Mouse (Mus musculus): ENCODE measurements around the gene Ptprcap. TPM values are rescaled to one million over a fixed set of nuclear protein-coding genes. Genes with fewer than 3 reads are reported as not detected.

Ptprcap gene
- polyA plus RNA-seq, 1 experiment from 2014 or later = 1.1 TPM

DNA sequence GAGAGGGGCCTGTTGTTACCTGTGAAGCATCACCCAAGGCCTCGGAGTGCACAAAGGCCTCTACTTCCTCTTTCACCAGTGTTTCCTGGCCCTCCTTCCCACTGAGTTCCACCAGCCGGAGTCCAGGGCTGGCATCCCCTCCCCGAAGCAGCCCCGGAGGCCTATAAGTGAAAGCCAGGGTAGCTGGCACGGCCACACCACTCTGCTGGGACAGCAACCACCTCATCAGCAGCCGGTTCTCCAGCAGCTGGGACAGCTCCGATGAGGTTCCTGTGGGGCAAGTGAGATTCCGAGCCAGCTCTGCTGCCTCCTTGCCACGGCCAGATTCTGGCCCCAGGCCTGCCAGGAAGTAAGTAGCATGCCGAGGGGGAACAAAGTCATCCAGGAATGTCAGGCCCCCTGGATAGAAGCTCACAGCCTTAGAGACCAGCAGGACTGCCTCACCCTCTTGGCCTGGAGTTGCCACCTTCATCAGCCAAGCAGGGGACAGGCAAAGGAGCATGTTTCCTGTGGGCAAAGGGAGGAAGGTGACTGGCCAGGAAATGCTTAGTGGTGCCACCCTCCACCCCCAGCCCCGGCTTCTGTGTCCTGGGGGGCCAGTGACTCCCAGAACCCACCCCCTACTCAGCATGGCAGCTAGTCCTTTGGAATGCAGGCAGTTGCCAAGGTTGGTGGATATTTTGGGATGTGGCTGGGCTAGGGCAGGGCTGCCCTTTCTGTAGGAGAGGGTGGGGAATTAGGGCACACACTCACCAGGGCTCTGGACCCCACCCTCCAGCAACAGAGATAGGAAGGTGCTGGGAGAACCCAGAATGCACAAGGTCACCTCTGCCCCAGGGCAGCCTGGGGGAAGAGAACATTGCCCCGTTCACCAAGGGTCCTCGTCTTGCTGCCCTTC lies 18.2 kb downstream of the Ptprcap start:
- H3K9me3 ChIP-seq (ENCODE audit: low read length) = no peaks in the 10 kb centered on the region
- no peaks in the 10 kb centered on the region for H3K36me3 ChIP-seq (ENCODE audit: insufficient read depth, low read length)
- H3K9ac ChIP-seq (replicated peaks; ENCODE audit: low read length) = peak overlapping the region; percentile 29; the same call in 1 of the 2 replicates
- H3K4me2 ChIP-seq (replicated peaks; ENCODE audit: low read depth, low read length) = no peak overlapping the region
- no peak for ATAC-seq (ENCODE audit: low FRiP score, low TSS enrichment)
- no peak overlapping the region for H3K4me3 ChIP-seq (ENCODE audit: low read length)
- no peaks in the 10 kb centered on the region for H3K27me3 ChIP-seq (ENCODE audit: insufficient read depth, low read length)
- peaks cover 40% of the 10 kb centered on the region for H3K4me1 ChIP-seq (ENCODE audit: insufficient read depth, low read length)
- 59% methylated on average over 13 of the region's 13 CpGs for WGBS
- H3K27ac ChIP-seq (ENCODE audit: low read length) = no peak overlapping the region

- no peak overlapping the region for H3K27ac ChIP-seq (ENCODE audit: low read length)
- no peak for ATAC-seq (ENCODE audit: low FRiP score, low TSS enrichment)
- WGBS = 57% methylated on average over 11 of the region's 11 CpGs
- H3K4me2 ChIP-seq (replicated peaks; ENCODE audit: low read depth, low read length) = no peak overlapping the region
- H3K9ac ChIP-seq (replicated peaks; ENCODE audit: low read length) = peak overlapping the region; percentile 32; the same call in 1 of the 2 replicates
- H3K4me1 ChIP-seq (ENCODE audit: insufficient read depth, low read length) = peaks cover 40% of the 10 kb centered on the region
- no peak overlapping the region for H3K4me3 ChIP-seq (ENCODE audit: low read length)
- no peaks in the 10 kb centered on the region for H3K27me3 ChIP-seq (ENCODE audit: insufficient read depth, low read length)
- H3K36me3 ChIP-seq (ENCODE audit: insufficient read depth, low read length) = no peaks in the 10 kb centered on the region
- no peaks in the 10 kb centered on the region for H3K9me3 ChIP-seq (ENCODE audit: low read length)
These were observed 19.5 kb downstream of the Ptprcap start for GRCm38 (mm10) chr19:4172925-4173324.

DNA sequence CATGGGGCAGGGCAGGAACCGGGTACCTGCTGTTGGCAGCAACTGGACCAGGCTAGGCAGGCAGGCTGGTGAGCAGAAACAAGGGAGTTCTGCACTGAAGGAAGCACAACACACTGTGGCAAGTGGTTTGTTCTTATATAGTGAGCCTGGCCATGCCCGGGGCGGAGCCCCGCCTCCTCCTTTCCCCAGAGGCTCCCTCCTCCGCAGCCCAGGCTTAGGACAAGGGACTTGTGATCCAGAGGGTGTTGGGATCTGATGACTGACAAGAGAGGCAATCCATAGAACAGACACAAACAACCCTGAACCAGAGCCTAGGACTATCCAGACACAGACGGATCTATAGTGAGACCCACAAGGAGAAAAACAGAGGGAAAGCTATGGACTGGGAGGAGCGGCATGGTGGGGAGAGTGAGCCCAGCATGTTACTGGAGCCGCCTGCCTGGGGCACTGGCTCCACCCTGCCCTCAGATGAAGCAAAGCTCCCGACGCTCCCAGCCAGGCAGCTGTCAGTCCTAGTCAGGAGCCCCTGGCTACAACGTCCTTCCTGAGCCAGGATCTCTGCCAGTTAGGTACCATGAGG lies 22.1 kb downstream of the Ptprcap start, which contains the start of gene Carns1:
Gene Carns1, minus strand, starts transcription at position 112 of the 580 bp plus-strand sequence.
- no peak within 1 kb of the TSS for H3K27ac ChIP-seq (ENCODE audit: low read length)
- peaks cover 31% of the 10 kb centered on the region for H3K4me1 ChIP-seq (ENCODE audit: insufficient read depth, low read length)
- peak; percentile 66; the same call in 1 of the 2 replicates for ATAC-seq (ENCODE audit: low FRiP score, low TSS enrichment)
- peak within 1 kb of the TSS; percentile 49 for H3K9ac ChIP-seq (replicated peaks; ENCODE audit: low read length)
- no peaks in the 10 kb centered on the region for H3K27me3 ChIP-seq (ENCODE audit: insufficient read depth, low read length)
- WGBS = 2% methylated on average over 11 of the region's 11 CpGs
- no peaks in the 10 kb centered on the region for H3K36me3 ChIP-seq (ENCODE audit: insufficient read depth, low read length)
- H3K4me2 ChIP-seq (replicated peaks; ENCODE audit: low read depth, low read length) = peak within 1 kb of the TSS; percentile 53
- peak within 1 kb of the TSS; percentile 22 for H3K4me3 ChIP-seq (ENCODE audit: low read length)
- no peaks in the 10 kb centered on the region for H3K9me3 ChIP-seq (ENCODE audit: low read length)

DNA sequence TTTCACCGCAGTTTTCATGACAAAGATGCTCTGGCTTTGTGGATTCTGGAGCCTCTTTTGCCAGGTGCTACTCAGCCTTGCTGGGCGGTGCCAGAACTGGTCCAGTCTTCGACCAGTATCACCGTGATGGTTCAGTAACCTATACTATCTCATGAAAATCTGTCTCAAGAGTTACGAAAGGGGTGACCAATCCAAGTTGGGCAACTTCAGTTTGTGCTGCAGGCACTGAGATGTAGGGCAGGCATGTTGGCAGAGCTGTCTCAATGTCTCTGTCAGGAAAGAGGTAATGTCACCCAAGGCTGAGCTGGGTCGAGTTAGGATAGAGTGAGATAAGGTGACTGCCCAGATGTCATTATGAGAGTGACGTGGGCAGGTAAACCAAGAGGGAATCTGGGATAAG lies 27.0 kb downstream of the Ptprcap start:
- H3K9me3 ChIP-seq (ENCODE audit: low read length) = no peaks in the 10 kb centered on the region
- H3K4me3 ChIP-seq (ENCODE audit: low read length) = no peak overlapping the region
- no peak overlapping the region for H3K9ac ChIP-seq (replicated peaks; ENCODE audit: low read length)
- no peak overlapping the region for H3K27ac ChIP-seq (ENCODE audit: low read length)
- H3K36me3 ChIP-seq (ENCODE audit: insufficient read depth, low read length) = no peaks in the 10 kb centered on the region
- no peak for ATAC-seq (ENCODE audit: low FRiP score, low TSS enrichment)
- H3K4me1 ChIP-seq (ENCODE audit: insufficient read depth, low read length) = peaks cover 25% of the 10 kb centered on the region
- no peaks in the 10 kb centered on the region for H3K27me3 ChIP-seq (ENCODE audit: insufficient read depth, low read length)
- no peak overlapping the region for H3K4me2 ChIP-seq (replicated peaks; ENCODE audit: low read depth, low read length)
- 87% methylated on average over 7 of the region's 7 CpGs for WGBS

- no peak overlapping the region for H3K27ac ChIP-seq (ENCODE audit: low read length)
- H3K4me1 ChIP-seq (ENCODE audit: insufficient read depth, low read length) = peaks cover 22% of the 10 kb centered on the region
- ATAC-seq (ENCODE audit: low FRiP score, low TSS enrichment) = no peak
- H3K36me3 ChIP-seq (ENCODE audit: insufficient read depth, low read length) = no peaks in the 10 kb centered on the region
- H3K9me3 ChIP-seq (ENCODE audit: low read length) = no peaks in the 10 kb centered on the region
- no peak overlapping the region for H3K4me2 ChIP-seq (replicated peaks; ENCODE audit: low read depth, low read length)
- H3K4me3 ChIP-seq (ENCODE audit: low read length) = no peak overlapping the region
- WGBS = 40% methylated on average over 3 of the region's 3 CpGs
- H3K9ac ChIP-seq (replicated peaks; ENCODE audit: low read length) = no peak overlapping the region
- no peaks in the 10 kb centered on the region for H3K27me3 ChIP-seq (ENCODE audit: insufficient read depth, low read length)
These were observed 28.5 kb downstream of the Ptprcap start for GRCm38 (mm10) chr19:4181892-4182291.

DNA sequence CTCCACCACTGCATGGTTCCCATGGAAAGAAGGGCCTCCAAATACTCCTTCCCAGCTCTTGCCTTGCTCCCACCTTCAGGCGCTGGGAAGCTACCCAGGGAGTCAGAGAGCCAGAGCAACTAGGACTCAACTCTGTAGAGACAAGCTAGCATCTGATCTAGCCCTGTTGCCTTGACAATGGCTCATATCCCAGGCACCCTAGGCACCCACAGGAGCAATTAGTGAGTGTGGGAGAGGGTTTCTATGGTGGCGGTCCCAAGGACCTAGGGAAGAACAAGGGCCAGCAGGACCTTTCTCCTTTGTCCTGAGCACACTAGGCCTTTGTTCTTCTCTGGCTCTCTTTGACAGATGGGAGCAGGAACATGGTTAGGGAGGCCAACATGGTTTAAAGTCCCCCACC lies 30.3 kb downstream of the Ptprcap start:
- no peaks in the 10 kb centered on the region for H3K27me3 ChIP-seq (ENCODE audit: insufficient read depth, low read length)
- ATAC-seq (ENCODE audit: low FRiP score, low TSS enrichment) = no peak
- no peak overlapping the region for H3K4me2 ChIP-seq (replicated peaks; ENCODE audit: low read depth, low read length)
- H3K27ac ChIP-seq (ENCODE audit: low read length) = no peak overlapping the region
- H3K36me3 ChIP-seq (ENCODE audit: insufficient read depth, low read length) = no peaks in the 10 kb centered on the region
- H3K4me1 ChIP-seq (ENCODE audit: insufficient read depth, low read length) = peaks cover 22% of the 10 kb centered on the region
- H3K9ac ChIP-seq (replicated peaks; ENCODE audit: low read length) = no peak overlapping the region
- WGBS = 93% methylated on average over 2 of the region's 2 CpGs
- no peak overlapping the region for H3K4me3 ChIP-seq (ENCODE audit: low read length)
- H3K9me3 ChIP-seq (ENCODE audit: low read length) = no peaks in the 10 kb centered on the region

- Histone ChIP-seq H3K4me3 (ENCODE audit: low read length) (no peak overlapping the region), H3K9ac (replicated peaks; ENCODE audit: low read length) (peak overlapping the region; percentile 23; the same call in 1 of the 2 replicates), H3K27me3 (ENCODE audit: insufficient read depth, low read length) (no peaks in the 10 kb centered on the region), H3K9me3 (ENCODE audit: low read length) (no peaks in the 10 kb centered on the region), H3K36me3 (ENCODE audit: insufficient read depth, low read length) (no peaks in the 10 kb centered on the region), H3K4me1 (ENCODE audit: insufficient read depth, low read length) (peaks cover 22% of the 10 kb centered on the region), H3K4me2 (replicated peaks; ENCODE audit: low read depth, low read length) (0 out of 2 replicates have a peak overlapping the region, but pooled peaks have one; percentile 16), H3K27ac (ENCODE audit: low read length) (peak overlapping the region; percentile 55)
- peak; percentile 39 for ATAC-seq (ENCODE audit: low FRiP score, low TSS enrichment)
- 47% methylated on average over 15 of the region's 15 CpGs for WGBS
These were observed 31.9 kb downstream of the Ptprcap start for GRCm38 (mm10) chr19:4184976-4185975.

DNA sequence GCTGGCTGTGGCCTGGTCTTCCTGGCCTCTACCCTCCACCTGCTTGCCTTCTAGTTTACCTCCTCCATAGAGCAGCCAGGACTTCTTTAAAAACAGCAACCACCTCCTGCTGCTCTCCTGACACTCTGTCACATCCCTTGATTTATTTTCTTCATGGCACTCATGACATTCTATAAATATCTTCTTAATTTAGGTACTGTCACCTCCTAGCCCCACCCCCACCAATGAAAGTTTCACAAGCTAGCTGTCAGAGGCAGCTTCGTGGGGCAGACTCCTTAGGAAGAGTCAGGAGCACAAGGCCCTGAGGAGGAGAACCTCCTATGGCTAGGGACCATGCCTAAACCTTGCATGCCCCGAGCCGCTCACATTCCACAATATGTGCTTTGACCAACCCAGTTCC lies 33.9 kb downstream of the Ptprcap start:
- no peak for ATAC-seq (ENCODE audit: low FRiP score, low TSS enrichment)
- no peaks in the 10 kb centered on the region for H3K27me3 ChIP-seq (ENCODE audit: insufficient read depth, low read length)
- H3K9ac ChIP-seq (replicated peaks; ENCODE audit: low read length) = no peak overlapping the region
- no peaks in the 10 kb centered on the region for H3K9me3 ChIP-seq (ENCODE audit: low read length)
- H3K27ac ChIP-seq (ENCODE audit: low read length) = no peak overlapping the region
- H3K4me3 ChIP-seq (ENCODE audit: low read length) = no peak overlapping the region
- no peaks in the 10 kb centered on the region for H3K36me3 ChIP-seq (ENCODE audit: insufficient read depth, low read length)
- no peak overlapping the region for H3K4me2 ChIP-seq (replicated peaks; ENCODE audit: low read depth, low read length)
- peaks cover 27% of the 10 kb centered on the region for H3K4me1 ChIP-seq (ENCODE audit: insufficient read depth, low read length)
- 53% methylated on average over 3 of the region's 3 CpGs for WGBS

- no peaks in the 10 kb centered on the region for H3K27me3 ChIP-seq (ENCODE audit: insufficient read depth, low read length)
- ATAC-seq (ENCODE audit: low FRiP score, low TSS enrichment) = no peak
- H3K9me3 ChIP-seq (ENCODE audit: low read length) = no peaks in the 10 kb centered on the region
- WGBS = 88% methylated on average over 12 of the region's 12 CpGs
- H3K27ac ChIP-seq (ENCODE audit: low read length) = no peak overlapping the region
- H3K4me2 ChIP-seq (replicated peaks; ENCODE audit: low read depth, low read length) = no peak overlapping the region
- H3K4me3 ChIP-seq (ENCODE audit: low read length) = no peak overlapping the region
- no peak overlapping the region for H3K9ac ChIP-seq (replicated peaks; ENCODE audit: low read length)
- H3K4me1 ChIP-seq (ENCODE audit: insufficient read depth, low read length) = peaks cover 35% of the 10 kb centered on the region
- peaks cover 8% of the 10 kb centered on the region; the same call in 1 of the 2 replicates for H3K36me3 ChIP-seq (ENCODE audit: insufficient read depth, low read length)
These were observed 35.7 kb downstream of the Ptprcap start for GRCm38 (mm10) chr19:4189051-4189620.
